ENCODE assay signal across 8 mouse cellular contexts in genomic region chr2:143914760-143915599, GRCm38 (mm10). TPM values are rescaled to one million over a fixed set of nuclear protein-coding genes. Genes with fewer than 3 reads are reported as not detected.
A peak's percentile ranks its signal among the peaks of the same experiment; 100 is the strongest.
DNase-seq lines count a peak whose midpoint lies in the region; ATAC-seq lines count a peak whose summit lies in the region.

Dstn (plus strand) TSS chr2:143915320.

- ATAC-seq in common myeloid progenitor, adult 5-6 weeks (replicated peaks; ENCODE audit: low read depth, poor library complexity, severe bottlenecking) = peak; percentile 74

- no peaks in the 10 kb centered on the region for H3K36me3 ChIP-seq in megakaryocyte, embryonic 14.5 days (replicated peaks; ENCODE audit: low read length)

- H3K9me3 ChIP-seq in megakaryocyte, embryonic 14.5 days = no peaks in the 10 kb centered on the region

- H3K4me3 ChIP-seq in megakaryocyte, embryonic 14.5 days (replicated peaks) = peak within 1 kb of the TSS; percentile 96

- peaks cover 36% of the 10 kb centered on the region for H3K4me1 ChIP-seq in megakaryocyte, embryonic 14.5 days

- peaks cover 4% of the 10 kb centered on the region for H3K27me3 ChIP-seq in megakaryocyte, embryonic 14.5 days (replicated peaks)

- peak; percentile 99 for DNase-seq in ZHBTc4 (ENCODE audit: low read depth, low spot score)
- DNase-seq in gastrocnemius, adult 8-10 months (ENCODE audit: low spot score in 2 of 2) = peak; percentile 97
- DNase-seq in hindlimb bud, embryonic 11.5 days (ENCODE audit: extremely low spot score, low read depth, low spot score) = peak; percentile 64
- peak; percentile 95 for DNase-seq in left cerebral cortex, adult 8-10 months (ENCODE audit: low spot score in 2 of 2)
- DNase-seq in right cerebral cortex, postnatal 10 days (ENCODE audit: low spot score in 2 of 2) = peak; percentile 96 to 97
- peak; percentile 98 for DNase-seq in urinary bladder, postnatal 25 days (ENCODE audit: low spot score)

RNA-seq across cellular contexts. Expression of gene Dstn, which starts in this region (rescaled TPM):
- 85.4 and 94.1 TPM in 2 replicates for total RNA-seq in common myeloid progenitor, adult 5-6 weeks (2017)
- total RNA-seq in gastrocnemius, adult 8-10 months (2022) = 10 to 100 TPM; 14.8 to 23.9 (median 20.0) TPM
- 100 to 1,000 TPM; 158 to 180 (median 166) TPM for total RNA-seq in left cerebral cortex, adult 8-10 months (2022)
- polyA plus RNA-seq in megakaryocyte, embryonic 14.5 days (2012; ENCODE audit: insufficient read depth, low replicate concordance) = 3.6 and 18.3 TPM in 2 replicates

Comparison
In these comparisons a context has a peak if more than half of its experiments do, and no peak if none do; other contexts are left out.
1. Peak in every context shown above with its lines: DNase-seq, ATAC-seq and H3K4me3 ChIP-seq.